Mouse (Mus musculus) E14TG2a.4 (cell line): ENCODE measurements around the gene Ptpn13.

Experiments used
- H3K27me3 ChIP-seq: 2 replicates; pipeline ENCODE4 v1.6.1; 2014; ENCODE audit warnings: low read length, control low read depth; ENCODE audit not compliant: insufficient read depth
- H3K36me3 ChIP-seq: 2 replicates; pipeline ENCODE4 v1.6.1; 2014; ENCODE audit warnings: low read length, control low read depth; ENCODE audit not compliant: insufficient read depth
- H3K4me1 ChIP-seq: replicated peaks from 2 replicates; pipeline ENCODE4 v1.6.1; 2014; ENCODE audit warnings: low read depth, low read length, control low read depth
- H3K4me3 ChIP-seq: replicated peaks from 2 replicates; pipeline ENCODE4 v1.5.1; 2014; ENCODE audit warnings: mild to moderate bottlenecking, low read length
- H3K9me3 ChIP-seq: 2 replicates; pipeline ENCODE4 v1.6.1; 2014; ENCODE audit warnings: low read length, control low read depth
- CTCF ChIP-seq: conservative IDR thresholded peaks from 2 replicates; pipeline ENCODE4 v1.5.1; 2014; ENCODE audit warnings: low read length
- NANOG ChIP-seq: IDR thresholded peaks from 2 replicates; pipeline ENCODE4 v1.6.1; 2014; ENCODE audit warnings: borderline replicate concordance, low read length, mixed read lengths
- POU5F1 ChIP-seq: IDR thresholded peaks from 2 replicates; pipeline ENCODE4 v1.6.1; 2014; ENCODE audit warnings: low read length, borderline replicate concordance

Gene Ptpn13

DNA sequence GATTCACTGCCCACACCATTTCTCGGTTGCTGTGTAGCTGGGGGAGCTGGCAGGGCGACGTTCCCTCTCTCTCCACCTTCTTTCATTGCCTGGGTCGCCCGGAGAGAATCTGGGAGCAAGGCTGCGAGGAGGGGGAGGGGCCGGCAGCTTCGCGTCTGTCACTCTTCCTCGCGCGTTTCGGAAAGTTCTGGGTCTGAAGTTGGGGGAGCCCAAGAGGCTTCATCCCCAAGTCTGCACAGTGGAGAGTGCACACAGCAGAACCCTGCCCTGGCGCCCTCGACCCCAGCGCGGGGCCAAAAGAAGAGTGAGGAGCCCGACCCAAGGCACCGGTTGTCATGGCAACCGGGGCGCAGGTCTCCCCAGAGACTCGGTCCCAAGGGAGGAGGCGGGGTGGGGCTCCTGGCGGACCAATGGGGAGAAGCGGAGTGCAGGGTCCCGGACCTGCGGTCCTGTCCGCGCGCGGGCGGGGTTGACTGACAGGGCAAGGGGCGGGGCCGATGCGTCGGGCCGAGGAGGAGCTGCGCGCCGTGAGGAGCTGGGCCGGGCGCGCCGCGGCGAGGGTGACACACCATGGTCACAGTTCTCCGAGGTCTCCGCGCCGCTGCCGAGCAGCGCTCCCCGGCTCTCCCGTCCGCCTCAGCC is at the start of gene Ptpn13:
TSS of gene Ptpn13 (plus strand) at position 515 of the 642 bp plus-strand sequence.
- peaks cover 43% of the 10 kb centered on the region for H3K27me3 ChIP-seq
- H3K4me3 ChIP-seq = peak within 1 kb of the TSS; percentile 91
- no peaks in the 10 kb centered on the region for H3K36me3 ChIP-seq
- no peaks in the 10 kb centered on the region for H3K9me3 ChIP-seq
- H3K4me1 ChIP-seq = peaks cover 81% of the 10 kb centered on the region
- TF ChIP-seq POU5F1 (no peak), CTCF (no peak), NANOG (no peak)

DNA sequence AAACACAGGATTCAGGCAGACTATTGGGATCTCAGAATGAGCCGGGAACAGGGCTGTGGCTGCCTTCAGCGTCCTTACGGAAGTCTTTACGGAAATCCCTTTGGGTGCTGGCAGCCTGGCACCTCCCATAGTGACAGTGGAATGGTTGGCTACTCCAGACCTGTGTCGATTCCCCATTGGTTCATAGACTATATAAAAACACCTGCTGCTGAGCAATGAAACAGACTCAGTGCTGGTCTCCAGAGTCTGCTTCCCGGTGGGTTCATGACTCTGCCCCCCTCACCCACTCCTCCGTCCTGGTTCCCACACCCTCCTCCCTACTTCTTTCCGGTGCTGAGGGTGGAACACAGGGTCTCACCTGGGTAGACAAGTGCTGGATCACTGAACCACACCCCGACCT is 49.8 kb upstream of the Ptpn13 start:
- H3K9me3 ChIP-seq = no peaks in the 10 kb centered on the region
- H3K4me1 ChIP-seq = peaks cover 7% of the 10 kb centered on the region
- H3K36me3 ChIP-seq = no peaks in the 10 kb centered on the region
- no peaks in the 10 kb centered on the region for H3K27me3 ChIP-seq
- no peak for TF ChIP-seq NANOG
- no peak for TF ChIP-seq POU5F1
- TF ChIP-seq CTCF = no peak
- H3K4me3 ChIP-seq = no peak overlapping the region

DNA sequence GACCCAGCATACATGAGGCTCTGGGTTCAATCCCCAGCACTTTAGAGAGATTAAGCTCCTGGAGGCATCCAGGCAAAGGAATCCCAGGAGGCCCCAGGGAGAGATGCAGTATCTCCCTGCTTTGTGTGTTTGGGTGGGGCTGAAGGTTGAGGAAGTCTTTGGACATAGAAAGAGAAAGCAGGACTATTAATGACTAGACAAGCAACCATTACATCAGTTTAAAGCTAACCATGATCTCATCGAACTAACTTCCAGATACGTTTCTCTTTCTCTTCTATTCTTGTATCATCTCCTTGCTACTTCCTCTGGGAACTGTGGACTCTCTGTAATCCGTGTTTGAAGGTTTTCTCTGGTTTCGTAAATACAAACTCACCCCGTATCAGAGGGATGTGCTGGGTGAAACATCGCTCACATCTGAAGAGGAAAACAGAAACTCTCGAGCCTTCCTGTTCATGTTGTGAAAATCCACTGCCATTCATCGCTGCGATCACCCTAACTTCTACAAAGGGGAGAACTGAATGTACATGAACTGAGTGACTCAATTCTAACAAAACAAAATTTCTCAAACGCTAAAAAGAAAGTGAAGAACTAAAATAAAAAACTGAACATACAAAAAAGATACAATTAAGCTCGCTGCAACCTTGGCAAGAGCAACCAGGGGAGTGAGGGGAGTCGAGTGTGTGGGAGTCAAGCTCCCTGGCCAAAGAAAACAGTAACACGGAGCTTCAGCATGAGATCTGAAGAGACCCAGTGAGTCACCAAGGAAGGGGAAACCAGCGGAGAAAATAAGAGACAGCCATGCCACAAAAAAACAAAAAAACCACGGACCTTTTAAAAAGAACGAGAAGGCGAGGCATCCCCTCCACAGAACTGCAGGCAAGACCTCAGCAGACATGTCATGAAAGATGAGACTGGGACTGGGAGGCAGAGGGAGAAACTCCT is 48.4 kb upstream of the Ptpn13 start:
- no peak for TF ChIP-seq POU5F1
- TF ChIP-seq NANOG = no peak
- TF ChIP-seq CTCF = no peak
- Histone ChIP-seq H3K4me3 (no peak overlapping the region), H3K36me3 (no peaks in the 10 kb centered on the region), H3K27me3 (no peaks in the 10 kb centered on the region), H3K9me3 (no peaks in the 10 kb centered on the region), H3K4me1 (peaks cover 7% of the 10 kb centered on the region)

DNA sequence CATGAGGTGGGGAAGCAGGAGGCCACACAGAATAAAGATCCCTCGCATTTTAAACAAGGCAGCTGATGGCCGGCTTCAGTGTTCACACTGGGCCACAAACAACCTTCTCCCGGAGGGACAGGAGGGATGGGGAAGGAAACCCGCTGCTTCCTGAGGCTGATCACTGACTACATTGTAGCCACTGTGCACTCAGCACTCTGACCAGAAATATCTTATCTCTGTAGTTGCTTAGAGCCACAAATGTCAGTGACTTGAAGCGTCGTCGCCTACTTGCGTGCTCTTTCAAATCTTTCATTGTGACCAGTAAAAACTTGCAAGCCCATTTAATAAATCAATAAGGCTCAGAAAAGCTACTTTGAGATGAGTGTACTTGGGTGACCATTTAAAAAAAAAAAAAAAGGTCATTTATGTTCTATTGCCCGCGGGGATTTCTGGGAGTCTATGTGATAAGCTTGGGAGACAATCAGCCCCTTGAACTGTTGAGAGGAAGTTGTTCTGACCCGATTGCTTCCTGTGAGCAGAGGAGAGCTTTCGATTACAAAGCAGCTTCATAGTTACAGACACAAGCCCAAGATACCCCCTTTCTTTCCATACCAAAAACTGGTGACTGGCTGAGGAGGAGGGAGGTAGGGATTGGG is 47.4 kb upstream of the Ptpn13 start:
- H3K9me3 ChIP-seq = 0 out of 2 replicates have a peak, but pooled peaks cover 2% of the 10 kb centered on the region
- no peaks in the 10 kb centered on the region for H3K27me3 ChIP-seq
- peaks cover 7% of the 10 kb centered on the region for H3K4me1 ChIP-seq
- H3K36me3 ChIP-seq = no peaks in the 10 kb centered on the region
- no peak overlapping the region for H3K4me3 ChIP-seq
- TF ChIP-seq NANOG = no peak
- TF ChIP-seq POU5F1 = no peak
- TF ChIP-seq CTCF = no peak

DNA sequence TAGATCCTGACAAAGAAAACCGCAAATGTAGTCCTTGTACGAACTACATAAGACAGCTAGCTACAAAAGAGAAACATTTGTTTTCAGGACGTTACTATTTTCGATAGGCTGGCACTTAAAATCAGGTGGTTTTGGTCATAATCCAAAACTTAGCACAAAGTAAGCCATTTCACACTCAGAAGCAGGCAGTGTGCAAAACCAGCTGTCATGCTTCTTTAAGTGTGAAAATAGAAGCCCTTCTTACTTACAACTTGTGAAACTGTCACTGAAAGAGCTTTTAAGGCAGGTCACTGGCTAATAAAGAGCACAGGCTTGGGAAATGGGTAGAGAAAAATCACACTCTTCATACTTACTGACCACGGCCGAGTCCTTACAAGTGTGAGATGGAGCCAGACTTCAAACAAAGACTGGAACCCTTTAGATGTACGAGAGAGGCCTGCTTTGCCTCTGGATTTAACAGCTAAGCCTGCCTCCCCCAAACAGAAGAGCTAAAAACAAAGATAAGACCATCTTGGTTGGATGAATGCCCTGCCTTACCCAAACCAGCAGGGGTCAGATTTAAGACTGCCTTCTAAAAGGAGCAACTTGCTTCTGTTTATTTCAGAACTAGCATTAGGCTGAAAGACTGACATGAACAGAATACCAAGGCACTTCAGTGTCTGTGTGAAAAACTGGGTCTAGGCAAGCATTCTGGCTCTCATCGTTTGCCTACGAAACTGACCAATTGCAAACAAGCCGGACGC is 44.0 kb upstream of the Ptpn13 start:
- TF ChIP-seq POU5F1 = no peak
- no peak for TF ChIP-seq NANOG
- TF ChIP-seq CTCF = no peak
- Histone ChIP-seq H3K9me3 (peaks cover 25% of the 10 kb centered on the region), H3K36me3 (no peaks in the 10 kb centered on the region), H3K4me1 (peaks cover 7% of the 10 kb centered on the region), H3K27me3 (no peaks in the 10 kb centered on the region), H3K4me3 (no peak overlapping the region)

DNA sequence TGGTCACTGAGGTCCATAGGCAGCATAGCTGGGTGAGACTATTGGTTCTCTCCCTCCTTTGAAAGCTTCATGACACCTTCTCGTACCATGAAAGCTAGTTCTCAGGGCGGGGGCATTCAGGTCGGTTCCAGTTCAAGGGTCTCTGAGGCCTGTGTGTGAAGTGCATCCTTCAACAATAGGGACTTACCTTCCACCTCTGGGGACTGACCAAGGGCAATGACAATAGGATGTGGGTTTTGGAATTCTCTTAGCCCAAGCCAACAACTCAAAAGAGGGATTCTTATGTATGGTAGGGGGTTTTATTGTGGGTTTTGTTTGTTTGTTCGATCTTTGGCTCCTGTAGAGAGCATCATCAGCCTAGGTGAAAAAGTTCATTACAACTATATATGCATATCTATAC is 42.0 kb upstream of the Ptpn13 start:
- Histone ChIP-seq H3K4me3 (no peak overlapping the region), H3K9me3 (peaks cover 41% of the 10 kb centered on the region), H3K27me3 (0 out of 2 replicates have a peak, but pooled peaks cover 5% of the 10 kb centered on the region), H3K4me1 (no peaks in the 10 kb centered on the region), H3K36me3 (no peaks in the 10 kb centered on the region)
- TF ChIP-seq POU5F1 = no peak

DNA sequence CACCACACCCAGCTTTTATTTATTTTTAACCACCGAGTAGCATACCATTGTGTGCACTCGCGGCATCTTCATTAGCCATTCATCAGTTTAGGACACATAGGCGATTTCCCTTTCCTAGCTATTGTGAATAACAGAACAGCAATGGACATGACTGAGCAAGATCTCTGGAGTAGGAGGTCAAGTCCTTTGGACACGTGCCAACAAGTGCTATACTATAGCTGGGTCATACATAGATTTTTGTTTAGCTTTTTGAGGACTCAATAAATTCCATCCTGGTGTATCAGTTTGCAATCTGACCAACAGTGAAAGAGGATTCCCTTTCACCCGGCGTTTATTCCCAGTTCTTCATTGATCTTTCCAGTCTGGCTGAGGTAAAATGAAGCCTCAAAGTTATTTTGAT is 41.0 kb upstream of the Ptpn13 start:
- H3K36me3 ChIP-seq = no peaks in the 10 kb centered on the region
- H3K9me3 ChIP-seq = peaks cover 41% of the 10 kb centered on the region
- no peaks in the 10 kb centered on the region for H3K4me1 ChIP-seq
- H3K4me3 ChIP-seq = no peak overlapping the region
- no peak for TF ChIP-seq CTCF
- TF ChIP-seq POU5F1 = no peak
- no peak for TF ChIP-seq NANOG
- H3K27me3 ChIP-seq = 0 out of 2 replicates have a peak, but pooled peaks cover 5% of the 10 kb centered on the region

DNA sequence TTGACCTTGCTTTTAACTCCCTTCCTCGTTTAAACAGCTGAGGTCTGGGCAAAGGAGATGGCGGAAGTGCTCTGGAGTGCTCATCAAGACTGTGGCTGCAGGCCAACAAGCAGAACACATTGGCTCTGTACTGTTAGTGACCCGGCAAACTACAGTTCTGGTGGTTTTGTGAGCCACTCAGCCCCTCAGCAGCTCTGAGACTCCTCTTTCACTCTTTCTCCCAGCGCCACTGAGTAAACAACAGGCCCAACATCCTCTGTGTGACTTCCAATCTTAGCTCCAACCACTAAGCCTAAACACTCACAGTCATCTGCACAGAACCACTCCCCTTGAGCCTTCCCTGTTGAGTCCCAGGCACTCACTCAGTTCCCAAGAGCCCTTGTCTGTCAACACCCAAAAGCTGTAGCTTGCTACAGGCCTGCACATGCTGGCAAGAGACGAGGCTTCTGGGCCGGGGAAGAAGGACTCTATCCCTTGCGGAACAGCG is 37.4 kb upstream of the Ptpn13 start:
- Histone ChIP-seq H3K36me3 (no peaks in the 10 kb centered on the region), H3K9me3 (peaks cover 39% of the 10 kb centered on the region), H3K27me3 (peaks cover 10% of the 10 kb centered on the region; the same call in 1 of the 2 replicates), H3K4me3 (no peak overlapping the region), H3K4me1 (no peaks in the 10 kb centered on the region)
- TF ChIP-seq POU5F1 = no peak
- TF ChIP-seq CTCF = no peak
- TF ChIP-seq NANOG = no peak
